Mouse (Mus musculus): ENCODE measurements around the gene Kcnmb1.
A peak's percentile ranks its signal among the peaks of the same experiment; 100 is the strongest.

Gene Kcnmb1

DNA sequence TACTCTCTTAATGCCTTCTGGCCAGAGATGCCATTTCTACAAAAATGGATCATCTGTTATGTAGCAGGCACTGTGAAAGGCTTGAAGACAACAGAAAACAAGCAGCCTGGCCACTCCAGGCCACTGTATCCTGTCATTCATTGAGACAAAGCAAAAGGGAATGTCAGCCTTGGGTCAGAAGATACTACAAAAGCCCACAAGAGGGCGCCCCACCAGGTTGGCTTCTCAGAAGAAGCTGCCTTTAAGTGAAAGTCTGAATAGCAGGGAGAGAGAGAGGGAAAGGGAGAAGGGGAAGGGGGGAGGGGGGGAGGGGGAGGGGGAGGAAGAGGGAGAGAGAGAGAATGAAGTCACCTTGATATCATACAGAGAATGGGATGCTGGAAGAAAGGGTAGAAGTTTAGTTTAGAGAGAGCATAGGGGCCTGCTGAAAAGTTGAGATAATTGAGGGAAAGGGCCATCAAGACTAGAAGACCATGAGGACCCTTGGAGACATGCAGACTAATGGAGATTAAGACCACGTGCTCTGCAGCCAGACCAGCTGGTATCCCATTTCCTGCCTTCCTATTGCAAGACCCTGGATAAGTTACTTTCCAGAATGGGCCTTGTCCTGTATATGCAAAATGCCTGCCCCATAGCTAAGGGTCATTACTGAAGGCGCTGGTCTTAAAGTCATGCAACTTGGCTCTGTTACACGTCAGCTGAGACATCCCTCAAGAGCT, 18.6 kb upstream of the Kcnmb1 start:
- DNase-seq (ENCODE audit: low read depth, low spot score) = no peak

- DNase-seq (ENCODE audit: low read depth, low spot score) = no peak
Measured at GRCm38 (mm10) chr11:33944786-33945328, 18.0 kb upstream of the Kcnmb1 start.

- no peak for DNase-seq (ENCODE audit: low read depth, low spot score)
Measured at GRCm38 (mm10) chr11:33946501-33946900, 16.3 kb upstream of the Kcnmb1 start.

- no peak for DNase-seq (ENCODE audit: low read depth, low spot score)
Measured at GRCm38 (mm10) chr11:33951155-33951554, 11.7 kb upstream of the Kcnmb1 start.

DNA sequence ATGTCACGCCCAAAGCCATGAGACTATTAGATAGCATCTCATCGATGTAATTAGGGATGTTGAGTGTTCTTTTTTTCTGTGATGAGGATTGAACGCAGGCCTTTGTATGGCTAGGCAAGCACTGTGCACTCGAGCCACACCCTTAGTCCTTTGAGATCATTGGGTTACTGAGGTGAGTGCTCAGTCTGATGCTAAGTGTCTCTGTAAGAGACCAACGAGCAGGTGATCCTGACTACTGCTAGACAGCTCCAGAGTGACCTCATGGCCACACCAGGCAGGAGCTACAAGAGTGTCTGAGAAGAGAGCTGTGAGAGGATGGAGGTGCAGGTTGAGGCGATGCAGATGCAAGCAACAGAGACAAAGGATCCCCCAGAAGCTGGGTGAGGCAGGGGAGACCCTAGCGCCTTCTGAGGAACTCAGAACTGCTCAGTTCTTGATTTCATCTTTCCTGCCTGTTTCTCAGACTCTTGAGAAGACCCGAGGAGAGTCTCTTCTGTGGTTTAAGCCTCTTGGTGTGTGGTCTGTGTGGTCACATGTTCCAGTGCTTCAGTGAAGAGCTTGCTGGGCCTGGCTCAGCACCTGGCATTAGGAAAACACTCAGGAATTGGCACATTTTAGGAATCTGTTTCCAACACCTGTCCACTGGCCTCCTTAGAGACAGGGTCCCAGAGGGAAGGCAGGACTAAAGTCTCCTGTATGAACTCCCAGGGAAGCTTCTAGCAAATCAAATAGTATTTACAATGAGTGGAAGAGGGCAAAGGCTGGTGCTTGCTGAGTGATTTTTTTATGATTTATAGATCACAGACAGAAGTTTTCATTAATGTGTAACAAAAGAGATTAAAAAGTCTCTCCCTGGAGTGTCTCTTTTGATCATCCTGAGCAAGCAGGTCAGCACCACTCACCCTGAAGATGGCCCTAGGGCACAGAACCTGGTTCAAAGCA, 10.9 kb upstream of the Kcnmb1 start:
- DNase-seq (ENCODE audit: low read depth, low spot score) = no peak

DNA sequence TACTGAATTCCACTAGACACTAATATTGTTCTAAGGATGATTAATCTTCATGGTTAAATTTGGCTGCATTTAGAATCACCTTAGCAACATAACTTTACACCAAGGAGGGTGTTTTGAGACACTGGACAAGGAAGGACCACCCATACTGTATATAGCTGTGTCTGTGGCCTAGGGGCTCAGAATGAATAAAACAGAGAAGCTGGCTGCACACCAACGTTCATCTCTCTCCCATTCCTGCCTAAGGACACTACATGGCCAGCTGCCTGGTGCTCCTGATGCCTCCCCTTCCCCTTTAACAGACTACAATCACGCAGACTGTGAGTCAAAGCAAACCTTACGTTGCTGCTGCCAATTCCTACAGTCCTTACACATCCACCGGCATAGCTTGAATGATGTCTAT, 6.8 kb upstream of the Kcnmb1 start:
- DNase-seq (ENCODE audit: low read depth, low spot score) = no peak

DNA sequence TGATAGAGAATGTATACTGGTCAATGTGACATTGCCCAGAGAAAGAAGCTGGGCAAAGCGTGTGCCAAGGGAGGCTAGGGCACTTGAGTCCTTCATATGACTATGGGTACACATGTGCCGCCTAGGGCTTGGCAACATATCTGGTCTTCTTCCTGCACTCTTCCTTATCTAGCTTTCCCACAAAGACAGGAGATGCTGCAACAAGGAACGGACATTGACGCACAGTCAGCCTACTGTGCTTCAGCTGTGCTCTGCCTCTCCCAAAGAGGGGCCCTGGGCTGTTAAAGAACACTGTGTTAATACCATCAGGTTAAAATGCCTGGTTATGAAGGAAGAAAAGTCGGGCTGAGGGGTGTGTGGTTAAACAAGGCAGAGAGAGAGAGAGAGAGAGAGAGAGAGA, 6.2 kb upstream of the Kcnmb1 start:
- DNase-seq (ENCODE audit: low read depth, low spot score) = no peak

- DNase-seq (ENCODE audit: low read depth, low spot score) = no peak
Measured at GRCm38 (mm10) chr11:33957595-33957994, 5.2 kb upstream of the Kcnmb1 start.

DNA sequence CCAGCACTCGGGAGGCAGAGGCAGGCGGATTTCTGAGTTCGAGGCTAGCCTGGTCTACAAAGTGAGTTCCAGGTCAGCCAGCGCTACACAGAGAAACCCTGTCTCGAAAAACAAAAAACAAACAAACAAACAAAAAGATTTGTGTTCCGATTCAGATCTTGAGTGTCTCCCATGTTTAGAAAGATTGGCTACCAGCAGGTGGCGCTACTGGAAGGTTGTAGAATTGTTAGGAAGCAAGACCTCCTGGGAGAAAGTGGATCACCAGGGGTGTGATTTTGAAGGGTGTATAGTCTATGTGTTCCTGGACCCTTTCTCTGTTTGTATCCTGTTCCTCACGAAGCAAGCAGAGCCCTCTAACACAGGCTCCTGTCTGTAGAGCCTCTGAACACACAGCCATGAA, 4.1 kb upstream of the Kcnmb1 start:
- DNase-seq (ENCODE audit: low read depth, low spot score) = peak; percentile 11

DNA sequence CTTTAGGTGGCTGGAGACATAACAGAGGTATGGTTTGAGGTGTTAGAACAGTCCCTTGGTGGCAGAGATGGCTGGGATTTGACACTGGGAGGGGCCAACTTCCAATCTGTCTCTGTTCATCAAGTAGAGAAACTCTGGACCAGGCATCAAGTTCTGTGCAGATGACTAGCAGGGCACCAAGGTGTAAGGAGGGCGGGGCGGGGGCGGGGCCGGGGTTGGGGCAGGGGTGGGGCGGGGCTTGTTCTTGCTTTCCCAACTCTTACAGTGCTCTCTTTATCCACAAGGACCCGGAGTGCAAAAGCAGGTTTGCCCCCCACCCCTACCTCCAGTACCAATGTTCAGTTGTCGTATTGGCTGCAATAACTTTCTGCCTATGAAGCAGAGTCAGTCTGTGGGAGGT, 635 bp upstream of the Kcnmb1 start:
- no peak for DNase-seq (ENCODE audit: low read depth, low spot score)

- DNase-seq (ENCODE audit: low read depth, low spot score) = no peak
Measured at GRCm38 (mm10) chr11:33965380-33965779, 2.6 kb downstream of the Kcnmb1 start.

GRCm38 (mm10) chr11:33967708-33968107, 4.9 kb downstream of the Kcnmb1 start:
- no peak for DNase-seq (ENCODE audit: low read depth, low spot score)

- DNase-seq (ENCODE audit: low read depth, low spot score) = no peak
Measured at GRCm38 (mm10) chr11:33969199-33969598, 6.4 kb downstream of the Kcnmb1 start.

- DNase-seq (ENCODE audit: low read depth, low spot score) = no peak
Measured at GRCm38 (mm10) chr11:33972114-33972513, 9.3 kb downstream of the Kcnmb1 start.

DNA sequence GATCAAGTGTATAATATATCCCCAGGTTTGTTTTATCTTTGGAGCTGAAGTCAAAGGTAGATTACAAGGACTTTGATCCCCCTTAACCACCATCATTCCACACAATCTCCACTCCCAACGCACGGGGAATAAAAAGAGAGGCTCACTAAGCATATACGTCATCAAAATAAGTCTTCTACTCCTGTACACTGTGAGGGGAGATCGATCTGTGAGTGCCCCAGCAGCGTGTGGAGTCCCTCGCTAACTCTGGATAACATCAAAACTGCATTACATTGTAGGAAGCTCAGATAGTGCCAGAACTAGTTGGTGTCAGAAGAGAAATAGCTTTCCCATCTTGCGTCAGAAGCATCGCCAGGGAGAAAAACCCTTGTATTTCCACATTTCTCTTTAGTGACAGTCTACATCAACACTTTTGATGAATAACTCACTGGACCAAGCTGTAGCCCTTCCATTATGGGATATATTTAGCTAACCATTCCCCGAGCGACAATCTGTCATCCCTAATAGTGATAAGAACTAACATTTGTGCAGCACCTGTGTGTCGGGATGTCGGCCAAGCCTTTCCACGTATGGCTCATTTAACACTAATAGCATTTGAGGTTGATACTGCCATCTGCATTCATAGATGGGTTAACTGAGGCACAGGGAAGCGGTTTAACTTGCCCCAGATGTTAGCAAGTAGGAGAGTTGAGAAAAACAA, 11.7 kb downstream of the Kcnmb1 start:
- DNase-seq (ENCODE audit: low read depth, low spot score) = no peak

GRCm38 (mm10) chr11:33975121-33975520, 12.3 kb downstream of the Kcnmb1 start:
- no peak for DNase-seq (ENCODE audit: low read depth, low spot score)

- no peak for DNase-seq (ENCODE audit: low read depth, low spot score)
Measured at GRCm38 (mm10) chr11:33980146-33980545, 17.3 kb downstream of the Kcnmb1 start.

DNA sequence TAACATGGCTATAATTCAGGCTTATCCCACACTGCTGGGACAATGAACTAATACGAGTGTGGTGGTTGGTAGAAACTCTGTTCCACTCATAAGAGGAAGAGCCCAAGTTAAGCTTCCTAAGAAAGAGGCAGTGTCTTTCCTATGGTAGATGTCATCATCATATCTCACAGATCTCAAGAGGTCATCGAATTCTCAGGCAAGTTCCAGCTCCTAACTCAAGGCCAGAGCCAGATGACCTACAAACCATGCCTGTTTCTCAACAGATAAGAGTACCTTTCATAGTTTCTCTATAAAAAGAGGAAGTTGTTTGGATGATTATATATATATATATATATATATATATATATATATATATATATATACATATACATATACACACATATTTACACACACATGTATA, 23.7 kb downstream of the Kcnmb1 start:
- no peak for DNase-seq (ENCODE audit: low read depth, low spot score)

GRCm38 (mm10) chr11:33990002-33990401, 27.2 kb downstream of the Kcnmb1 start:
- no peak for DNase-seq (ENCODE audit: low read depth, low spot score)

- DNase-seq (ENCODE audit: low read depth, low spot score) = no peak
Measured at GRCm38 (mm10) chr11:33992938-33993337, 30.1 kb downstream of the Kcnmb1 start, which contains the start of gene Kcnip1. TSS of gene Kcnip1 (minus strand) at chr11:33993152.

DNA sequence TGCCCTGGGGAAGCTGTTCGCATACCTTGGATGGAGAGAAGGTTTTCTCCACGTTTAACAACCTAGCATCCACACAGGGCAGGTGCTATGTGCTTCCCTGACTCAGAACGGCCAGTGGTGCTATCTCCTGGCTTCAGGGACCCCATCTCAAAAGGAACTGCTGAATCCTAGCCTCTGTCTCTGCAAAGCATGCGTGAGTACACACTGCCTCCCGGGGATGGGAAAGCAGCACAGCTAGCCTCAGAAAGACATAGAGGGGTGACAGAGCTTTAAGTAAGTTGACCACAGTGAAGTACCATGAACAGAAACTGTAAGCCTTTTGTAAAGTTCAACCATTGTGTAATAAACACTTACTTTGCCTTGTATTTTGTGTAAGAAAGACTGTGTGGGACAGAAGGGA, 30.7 kb downstream of the Kcnmb1 start:
- no peak for DNase-seq (ENCODE audit: low read depth, low spot score)

- no peak for DNase-seq (ENCODE audit: low read depth, low spot score)
Measured at GRCm38 (mm10) chr11:33998244-33998643, 35.4 kb downstream of the Kcnmb1 start.

Data from retina, postnatal 7 days (tissue).